Mouse (Mus musculus): ENCODE results near the gene Tlx1. TPM values are rescaled to one million over a fixed set of nuclear protein-coding genes. Genes with fewer than 3 reads are reported as not detected.

Tlx1 gene
- polyA plus RNA-seq, 1 experiment from 2014 or later: not detected

DNA sequence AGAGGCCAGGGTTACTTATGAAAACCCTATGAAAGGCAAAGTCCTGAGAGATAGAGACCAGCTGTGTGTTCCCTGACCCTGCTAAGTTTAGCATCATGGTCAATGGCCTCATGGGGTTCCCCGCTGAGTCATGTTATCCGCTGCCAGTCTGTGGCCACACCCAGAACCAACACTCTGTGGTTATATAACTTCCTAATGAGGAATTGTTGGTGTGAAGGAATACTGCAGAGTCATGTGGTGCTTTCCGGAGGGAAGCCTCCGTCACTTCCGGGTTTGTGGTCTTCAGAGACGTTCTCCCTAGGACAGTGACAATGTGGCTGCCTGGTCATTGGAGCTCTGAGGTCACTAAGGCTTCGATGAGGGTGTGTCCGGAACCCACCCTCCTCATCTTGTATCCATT lies 25.8 kb downstream of the Tlx1 start:
- ATAC-seq: peak; percentile 67

DNA sequence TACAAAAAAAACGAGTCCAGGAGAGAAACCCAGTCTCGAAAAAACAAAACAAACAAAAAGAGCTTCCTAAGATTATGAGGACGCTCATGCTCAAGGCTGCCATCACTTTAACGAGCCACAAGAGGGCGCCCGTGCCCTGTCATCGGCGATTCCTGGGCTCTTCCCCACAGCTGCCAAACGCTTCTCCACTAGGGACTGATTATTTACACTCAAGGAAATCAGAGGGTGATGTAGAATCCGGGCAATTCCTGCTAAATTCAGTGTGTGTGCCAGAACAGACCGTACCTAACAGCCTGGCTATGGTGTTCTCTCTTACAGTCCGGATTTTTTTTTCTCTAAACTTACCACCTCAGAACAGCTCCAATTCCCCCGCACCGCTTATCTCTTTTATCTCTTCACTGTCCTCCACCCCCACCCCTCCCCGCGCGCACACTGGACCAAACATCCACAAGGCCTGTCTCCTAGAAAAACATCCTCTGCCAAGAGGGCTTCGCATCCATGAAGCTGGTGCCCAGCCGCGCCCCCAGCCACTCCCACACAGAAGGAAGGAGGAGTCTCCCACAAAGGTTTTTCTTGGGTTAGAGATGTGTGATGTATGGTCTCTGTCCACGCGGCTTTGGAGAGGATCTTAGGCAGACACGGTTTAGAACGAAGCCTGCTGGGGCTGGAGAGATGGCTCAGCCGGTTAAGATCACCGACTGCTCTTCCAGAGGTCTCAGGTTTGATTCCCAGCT lies 26.7 kb downstream of the Tlx1 start:
- no peak for TF ChIP-seq EP300 (IDR thresholded peaks at IDR 0.05; ENCODE audit: low read depth)
- peak; percentile 86 for TF ChIP-seq CTCF (IDR thresholded peaks at IDR 0.05; ENCODE audit: low read depth)
- DNase-seq (peak; percentile 72), ATAC-seq (peak; percentile 45; the same call in 1 of the 2 replicates)
- Histone ChIP-seq H3K4me1 (ENCODE audit: insufficient read depth) (no peaks in the 10 kb centered on the region), H3K4me3 (ENCODE audit: low read depth, low read length) (no peak overlapping the region), H3K27ac (ENCODE audit: low read depth) (no peak overlapping the region), H3K9ac (replicated peaks) (no peak overlapping the region), H3K4me2 (ENCODE audit: low read depth, low read length) (peak overlapping the region; percentile 49), H3K27me3 (ENCODE audit: insufficient read depth, low read length) (0 out of 2 replicates have a peak, but pooled peaks cover 4% of the 10 kb centered on the region), H3K36me3 (replicated peaks; ENCODE audit: insufficient read depth, low read length) (no peaks in the 10 kb centered on the region), H3K9me3 (ENCODE audit: low read length) (no peaks in the 10 kb centered on the region)
- WGBS (ENCODE audit: insufficient replicate concordance): 21% methylated on average over 26 of the region's 26 CpGs

More for the DNA sequence above, 25.8 kb downstream of the Tlx1 start:
- 27% methylated on average over 8 of the region's 8 CpGs for WGBS (ENCODE audit: insufficient replicate concordance)
- H3K27ac ChIP-seq (ENCODE audit: low read depth): no peak overlapping the region
- H3K4me1 ChIP-seq (ENCODE audit: insufficient read depth): no peaks in the 10 kb centered on the region
- DNase-seq: peak; percentile 34
- H3K36me3 ChIP-seq (replicated peaks; ENCODE audit: insufficient read depth, low read length): no peaks in the 10 kb centered on the region
- H3K4me2 ChIP-seq (ENCODE audit: low read depth, low read length): peak overlapping the region; percentile 49
- H3K9ac ChIP-seq (replicated peaks): no peak overlapping the region
- no peak for TF ChIP-seq CTCF (IDR thresholded peaks at IDR 0.05; ENCODE audit: low read depth)
- no peak for TF ChIP-seq EP300 (IDR thresholded peaks at IDR 0.05; ENCODE audit: low read depth)
- H3K9me3 ChIP-seq (ENCODE audit: low read length): no peaks in the 10 kb centered on the region
- H3K27me3 ChIP-seq (ENCODE audit: insufficient read depth, low read length): 0 out of 2 replicates have a peak, but pooled peaks cover 4% of the 10 kb centered on the region
- H3K4me3 ChIP-seq (ENCODE audit: low read depth, low read length): no peak overlapping the region

DNA sequence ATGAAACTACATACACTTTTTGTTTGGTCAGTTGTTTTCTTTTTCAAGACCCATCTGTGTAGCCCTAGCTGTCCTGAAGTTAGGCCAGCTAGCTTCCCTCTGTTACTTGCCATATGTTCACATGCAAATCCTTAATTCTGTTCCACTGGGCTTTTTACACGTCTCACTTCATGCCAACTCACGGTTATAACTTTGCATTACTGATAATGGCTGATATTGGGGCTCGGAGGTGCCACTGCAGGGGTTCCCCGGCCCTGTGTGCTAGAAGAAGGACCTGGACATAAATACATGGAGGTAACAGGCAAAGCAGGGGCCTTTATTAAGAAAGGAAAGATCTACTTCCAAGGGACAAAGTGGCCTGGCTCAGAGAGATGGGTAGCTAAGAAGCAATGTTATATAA lies 29.0 kb downstream of the Tlx1 start:
- no peaks in the 10 kb centered on the region for H3K27me3 ChIP-seq (ENCODE audit: insufficient read depth, low read length)
- no peak overlapping the region for H3K9ac ChIP-seq (replicated peaks)
- H3K9me3 ChIP-seq (ENCODE audit: low read length): no peaks in the 10 kb centered on the region
- no peak overlapping the region for H3K4me3 ChIP-seq (ENCODE audit: low read depth, low read length)
- H3K4me1 ChIP-seq (ENCODE audit: insufficient read depth): no peaks in the 10 kb centered on the region
- TF ChIP-seq EP300 (IDR thresholded peaks at IDR 0.05; ENCODE audit: low read depth) (no peak), CTCF (IDR thresholded peaks at IDR 0.05; ENCODE audit: low read depth) (no peak)
- 78% methylated on average over 4 of the region's 4 CpGs for WGBS (ENCODE audit: insufficient replicate concordance)
- H3K36me3 ChIP-seq (replicated peaks; ENCODE audit: insufficient read depth, low read length): no peaks in the 10 kb centered on the region
- no peak overlapping the region for H3K27ac ChIP-seq (ENCODE audit: low read depth)
- ATAC-seq: no peak
- H3K4me2 ChIP-seq (ENCODE audit: low read depth, low read length): no peak overlapping the region
- DNase-seq: no peak

DNA sequence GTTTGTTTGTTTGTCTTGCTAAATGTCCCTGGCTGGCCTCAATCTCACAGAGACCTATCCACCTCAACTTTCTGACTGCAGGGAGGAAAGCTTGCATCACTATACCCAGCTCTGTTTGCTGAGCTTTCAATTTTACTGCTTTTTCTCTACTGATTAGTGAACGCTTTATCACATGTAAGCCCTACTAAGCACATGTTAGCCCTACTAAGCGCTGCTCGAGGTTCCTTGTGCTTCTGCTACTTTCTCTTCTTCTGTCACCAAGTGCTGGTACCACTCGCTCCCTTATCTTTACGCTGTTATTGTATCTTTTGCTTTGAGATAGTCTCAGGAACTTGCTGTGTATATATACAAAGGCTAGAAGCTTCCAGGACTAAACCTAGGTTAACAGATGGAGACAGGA lies 30.0 kb downstream of the Tlx1 start:
- ATAC-seq (no peak), DNase-seq (no peak)
- Histone ChIP-seq H3K9me3 (ENCODE audit: low read length) (no peaks in the 10 kb centered on the region), H3K27ac (ENCODE audit: low read depth) (no peak overlapping the region), H3K27me3 (ENCODE audit: insufficient read depth, low read length) (no peaks in the 10 kb centered on the region), H3K4me2 (ENCODE audit: low read depth, low read length) (no peak overlapping the region), H3K36me3 (replicated peaks; ENCODE audit: insufficient read depth, low read length) (no peaks in the 10 kb centered on the region), H3K4me3 (ENCODE audit: low read depth, low read length) (no peak overlapping the region), H3K4me1 (ENCODE audit: insufficient read depth) (no peaks in the 10 kb centered on the region), H3K9ac (replicated peaks) (no peak overlapping the region)
- 76% methylated on average over 5 of the region's 5 CpGs for WGBS (ENCODE audit: insufficient replicate concordance)
- no peak for TF ChIP-seq EP300 (IDR thresholded peaks at IDR 0.05; ENCODE audit: low read depth)
- TF ChIP-seq CTCF (IDR thresholded peaks at IDR 0.05; ENCODE audit: low read depth): no peak

DNA sequence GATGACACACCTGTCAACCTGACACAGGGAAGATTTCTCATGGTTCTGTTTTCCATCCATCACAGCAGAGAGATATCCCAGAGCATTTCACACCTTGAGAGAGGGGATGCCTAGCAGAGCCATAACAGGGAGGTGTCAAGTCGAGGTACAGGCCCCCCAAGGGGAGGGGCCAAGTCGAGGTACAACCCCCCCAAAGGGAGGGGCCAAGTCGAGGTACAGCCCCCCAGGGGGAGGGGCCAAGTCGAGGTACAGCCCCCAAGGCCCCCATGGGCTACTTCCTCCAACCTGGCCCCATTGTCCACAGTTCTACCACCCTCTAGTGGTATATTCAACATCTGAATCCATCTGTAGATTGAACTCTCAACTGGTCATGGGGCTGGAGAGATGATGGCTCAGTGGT lies 44.2 kb downstream of the Tlx1 start:
- no peaks in the 10 kb centered on the region for H3K27me3 ChIP-seq (ENCODE audit: insufficient read depth, low read length)
- WGBS (ENCODE audit: insufficient replicate concordance): 30% methylated on average over 4 of the region's 4 CpGs
- DNase-seq: no peak
- no peak overlapping the region for H3K27ac ChIP-seq (ENCODE audit: low read depth)
- H3K4me1 ChIP-seq (ENCODE audit: insufficient read depth): no peaks in the 10 kb centered on the region
- H3K4me2 ChIP-seq (ENCODE audit: low read depth, low read length): no peak overlapping the region
- no peak overlapping the region for H3K9ac ChIP-seq (replicated peaks)
- peaks cover 3% of the 10 kb centered on the region; the same call in 1 of the 2 replicates for H3K9me3 ChIP-seq (ENCODE audit: low read length)
- H3K36me3 ChIP-seq (replicated peaks; ENCODE audit: insufficient read depth, low read length): no peaks in the 10 kb centered on the region
- H3K4me3 ChIP-seq (ENCODE audit: low read depth, low read length): no peak overlapping the region
- ATAC-seq: no peak
- TF ChIP-seq EP300 (IDR thresholded peaks at IDR 0.05; ENCODE audit: low read depth) (no peak), CTCF (IDR thresholded peaks at IDR 0.05; ENCODE audit: low read depth) (no peak)

DNA sequence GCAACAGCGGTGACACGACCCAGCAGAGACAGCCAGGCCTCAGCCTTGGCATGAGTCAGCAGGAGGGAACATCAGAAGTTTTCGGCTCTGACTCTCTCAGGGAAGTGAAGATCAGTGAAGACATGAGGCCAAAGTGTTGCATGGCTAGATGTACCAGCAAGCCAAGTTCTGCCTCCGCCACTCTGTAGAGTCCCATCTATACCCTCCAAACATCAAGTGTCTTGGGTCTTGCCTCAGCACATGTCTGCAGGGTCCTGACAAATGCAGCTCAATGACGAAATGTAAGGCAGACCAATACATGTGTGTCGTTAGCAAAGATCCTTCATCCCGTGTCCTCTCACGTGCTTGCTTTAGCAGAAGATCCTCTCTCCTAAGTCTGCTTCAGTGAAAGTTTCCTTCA lies 46.5 kb downstream of the Tlx1 start:
- TF ChIP-seq CTCF (IDR thresholded peaks at IDR 0.05; ENCODE audit: low read depth) (no peak), EP300 (IDR thresholded peaks at IDR 0.05; ENCODE audit: low read depth) (no peak)
- no peaks in the 10 kb centered on the region for H3K27me3 ChIP-seq (ENCODE audit: insufficient read depth, low read length)
- no peak overlapping the region for H3K9ac ChIP-seq (replicated peaks)
- no peak for DNase-seq
- no peak for ATAC-seq
- peaks cover 3% of the 10 kb centered on the region; the same call in 1 of the 2 replicates for H3K9me3 ChIP-seq (ENCODE audit: low read length)
- WGBS (ENCODE audit: insufficient replicate concordance): 74% methylated on average over 8 of the region's 8 CpGs
- no peak overlapping the region for H3K4me2 ChIP-seq (ENCODE audit: low read depth, low read length)
- H3K4me3 ChIP-seq (ENCODE audit: low read depth, low read length): no peak overlapping the region
- H3K4me1 ChIP-seq (ENCODE audit: insufficient read depth): no peaks in the 10 kb centered on the region
- no peak overlapping the region for H3K27ac ChIP-seq (ENCODE audit: low read depth)
- H3K36me3 ChIP-seq (replicated peaks; ENCODE audit: insufficient read depth, low read length): no peaks in the 10 kb centered on the region
